Mouse (Mus musculus): ENCODE measurements around the gene Epb42. TPM values are rescaled to one million over a fixed set of nuclear protein-coding genes. Genes with fewer than 3 reads are reported as not detected.
A peak's percentile ranks its signal among the peaks of the same experiment; 100 is the strongest.

Gene Epb42
- total and polyA plus RNA-seq, 3 experiments, result not detected

- DNase-seq (ENCODE audit: extremely low read depth), result peak; percentile 40
Measured at GRCm38 (mm10) chr2:121082626-121083025, 45.8 kb upstream of the Epb42 start.

GRCm38 (mm10) chr2:121074747-121075146, 37.9 kb upstream of the Epb42 start:
- no peak for TF ChIP-seq MXI1 (IDR thresholded peaks at IDR 0.05; ENCODE audit: low read depth, low read length)
- TF ChIP-seq JUN (IDR thresholded peaks at IDR 0.05; ENCODE audit: insufficient read depth, low read depth, low read length), result no peak
- no peak for TF ChIP-seq MAZ (IDR thresholded peaks at IDR 0.05; ENCODE audit: low read depth, low read length)
- no peak for TF ChIP-seq BHLHE40 (IDR thresholded peaks at IDR 0.05; ENCODE audit: low read depth, low read length)
- no peak for TF ChIP-seq UBTF (IDR thresholded peaks at IDR 0.05; ENCODE audit: low read depth, low read length)
- no peak for TF ChIP-seq CHD2 (IDR thresholded peaks at IDR 0.05; ENCODE audit: low read length)
- no peak for TF ChIP-seq ZC3H11A (IDR thresholded peaks at IDR 0.05; ENCODE audit: low read depth, low read length)
- no peak for TF ChIP-seq ZNF384 (IDR thresholded peaks at IDR 0.05; ENCODE audit: low read depth, low read length)
- no peak for TF ChIP-seq CTCF (conservative IDR thresholded peaks at IDR 0.05 in 1 of 2, IDR thresholded peaks at IDR 0.05 in 1 of 2; ENCODE audit: low read depth in 2 of 2, low read length in 2 of 2)
- Histone ChIP-seq H3K4me2 (ENCODE audit: insufficient read depth, low read depth, poor library complexity, severe bottlenecking) (no peak overlapping the region), H3K27ac (ENCODE audit: insufficient read depth, low read depth) (no peak overlapping the region), H3K9ac (ENCODE audit: insufficient read depth, low read depth) (no peak overlapping the region), H3K4me1 (ENCODE audit: control insufficient read depth in 1 of 2, insufficient read depth in 2 of 2) (no peaks in the 10 kb centered on the region), H3K36me3 (replicated peaks in 1 of 2; ENCODE audit: control insufficient read depth in 1 of 2, insufficient read depth in 1 of 2, low read length in 1 of 2) (no peaks in the 10 kb centered on the region), H3K4me3 (replicated peaks in 1 of 3; ENCODE audit: low read depth in 2 of 3, low read length in 2 of 3, poor library complexity in 1 of 3) (no peak overlapping the region), H3K9me3 (replicated peaks; ENCODE audit: low read length) (peaks cover 8% of the 10 kb centered on the region), H3K27me3 (replicated peaks) (peaks cover 13% of the 10 kb centered on the region), H3K79me2 (replicated peaks; ENCODE audit: control insufficient read depth, extremely low read depth, insufficient read depth, poor library complexity, severe bottlenecking) (no peaks in the 10 kb centered on the region)
- DNase-seq (ENCODE audit: extremely low read depth), result no peak
- in situ Hi-C loops (cut with MboI; ENCODE audit: low pct_ligation_motif_present, low pct_unique_long_range_greater_than_20kb, low sequenced_read_pairs) (no loop called here), dilution Hi-C loops (cut with MboI; ENCODE audit: extremely low pct_ligation_motif_present, extremely low pct_unique_long_range_greater_than_20kb, low sequenced_read_pairs) (no loop called here)

More at GRCm38 (mm10) chr2:121082626-121083025, 45.8 kb upstream of the Epb42 start:
- Histone ChIP-seq H3K9me3 (replicated peaks; ENCODE audit: low read length) (no peaks in the 10 kb centered on the region), H3K27ac (ENCODE audit: insufficient read depth, low read depth) (no peak overlapping the region), H3K79me2 (replicated peaks; ENCODE audit: control insufficient read depth, extremely low read depth, insufficient read depth, poor library complexity, severe bottlenecking) (no peaks in the 10 kb centered on the region), H3K27me3 (replicated peaks) (peaks cover 14% of the 10 kb centered on the region), H3K4me2 (ENCODE audit: insufficient read depth, low read depth, poor library complexity, severe bottlenecking) (no peak overlapping the region), H3K36me3 (replicated peaks in 1 of 2; ENCODE audit: control insufficient read depth in 1 of 2, insufficient read depth in 1 of 2, low read length in 1 of 2) (no peaks in the 10 kb centered on the region), H3K9ac (ENCODE audit: insufficient read depth, low read depth) (no peak overlapping the region), H3K4me1 (ENCODE audit: control insufficient read depth in 1 of 2, insufficient read depth in 2 of 2) (peaks cover 4 to 8% of the 10 kb centered on the region in 2 experiments; a peak in 2 of 4 replicates), H3K4me3 (replicated peaks in 1 of 3; ENCODE audit: low read depth in 2 of 3, low read length in 2 of 3, poor library complexity in 1 of 3) (no peak overlapping the region)
- TF ChIP-seq E2F4 (IDR thresholded peaks at IDR 0.05; ENCODE audit: insufficient replicate concordance, low read depth, low read length), result no peak
- no peak for TF ChIP-seq ZC3H11A (IDR thresholded peaks at IDR 0.05; ENCODE audit: low read depth, low read length)
- TF ChIP-seq RAD21 (IDR thresholded peaks at IDR 0.05; ENCODE audit: low read depth, low read length), result no peak
- dilution Hi-C loops (cut with MboI; ENCODE audit: extremely low pct_ligation_motif_present, extremely low pct_unique_long_range_greater_than_20kb, low sequenced_read_pairs) (no loop called here), in situ Hi-C loops (cut with MboI; ENCODE audit: low pct_ligation_motif_present, low pct_unique_long_range_greater_than_20kb, low sequenced_read_pairs) (no loop called here)

DNA sequence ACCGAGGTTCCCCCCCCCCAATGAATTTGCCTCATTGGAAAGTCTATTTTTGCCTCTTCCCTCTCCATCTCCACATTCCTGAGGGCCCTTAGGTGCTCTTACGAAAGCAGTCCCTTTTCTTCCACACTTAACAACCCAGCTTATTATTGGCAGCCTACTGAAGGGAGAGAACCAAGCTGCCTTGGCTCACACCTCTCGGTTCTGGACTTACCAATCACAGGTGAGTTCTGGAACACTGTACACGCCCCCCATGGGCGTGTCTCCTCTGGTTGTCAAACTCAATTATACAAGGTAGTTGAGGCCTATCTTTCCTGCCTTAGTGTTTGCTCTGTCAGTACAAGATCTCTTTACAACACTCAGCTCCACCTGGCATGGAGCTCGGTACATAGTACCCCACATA, 35.0 kb upstream of the Epb42 start:
- no peak for DNase-seq (ENCODE audit: extremely low read depth)
- H3K36me3 ChIP-seq (replicated peaks in 1 of 2; ENCODE audit: control insufficient read depth in 1 of 2, insufficient read depth in 1 of 2, low read length in 1 of 2), result no peaks in the 10 kb centered on the region
- peaks cover 6% of the 10 kb centered on the region for H3K9me3 ChIP-seq (replicated peaks; ENCODE audit: low read length)
- in situ Hi-C loops (cut with MboI; ENCODE audit: low pct_ligation_motif_present, low pct_unique_long_range_greater_than_20kb, low sequenced_read_pairs), result no loop called here
- no peak overlapping the region for H3K27ac ChIP-seq (ENCODE audit: insufficient read depth, low read depth)
- H3K27me3 ChIP-seq (replicated peaks), result peaks cover 14% of the 10 kb centered on the region
- H3K79me2 ChIP-seq (replicated peaks; ENCODE audit: control insufficient read depth, extremely low read depth, insufficient read depth, poor library complexity, severe bottlenecking), result no peaks in the 10 kb centered on the region
- no peak overlapping the region for H3K4me2 ChIP-seq (ENCODE audit: insufficient read depth, low read depth, poor library complexity, severe bottlenecking)
- no peaks in the 10 kb centered on the region for H3K4me1 ChIP-seq (ENCODE audit: control insufficient read depth in 1 of 2, insufficient read depth in 2 of 2)
- H3K4me3 ChIP-seq (replicated peaks in 1 of 3; ENCODE audit: low read depth in 2 of 3, low read length in 2 of 3, poor library complexity in 1 of 3), result no peak overlapping the region
- TF ChIP-seq SIN3A (IDR thresholded peaks at IDR 0.05; ENCODE audit: low read length), result no peak
- no peak for TF ChIP-seq MYC (IDR thresholded peaks at IDR 0.05; ENCODE audit: low read depth, low read length)
- TF ChIP-seq TCF12 (IDR thresholded peaks at IDR 0.05; ENCODE audit: low read depth, low read length), result no peak
- TF ChIP-seq CHD1 (IDR thresholded peaks at IDR 0.05; ENCODE audit: low read depth, low read length), result no peak
- TF ChIP-seq ZC3H11A (IDR thresholded peaks at IDR 0.05; ENCODE audit: low read depth, low read length), result no peak
- no peak for TF ChIP-seq MAFK (IDR thresholded peaks at IDR 0.05; ENCODE audit: insufficient replicate concordance, low read length)
- no peak for TF ChIP-seq SMC3 (IDR thresholded peaks at IDR 0.05; ENCODE audit: low read depth, low read length)
- no peak for TF ChIP-seq POLR2AphosphoS2 (IDR thresholded peaks at IDR 0.05; ENCODE audit: low read depth, low read length)
- no peak overlapping the region for H3K9ac ChIP-seq (ENCODE audit: insufficient read depth, low read depth)
- dilution Hi-C loops (cut with MboI; ENCODE audit: extremely low pct_ligation_motif_present, extremely low pct_unique_long_range_greater_than_20kb, low sequenced_read_pairs), result no loop called here
